Mouse (Mus musculus) heart, postnatal 0 days (tissue): Measurements from ENCODE around the gene Plcb1. TPM values are rescaled to one million over a fixed set of nuclear protein-coding genes. Genes with fewer than 3 reads are reported as not detected.

Experiments used
- ATAC-seq: fragments of 200-750 bp; cut with Nextera tagmentation; 2 replicates; pipeline ENCODE4 v1.8.0; 2017; ENCODE audit warnings: low read depth, moderate number of reproducible peaks, moderate library complexity; ENCODE audit not compliant: insufficient read depth
- DNase-seq: peaks from one replicate; pipeline ENCODE4 v3.0.0-alpha.2; 2016; ENCODE audit warnings: low spot score
- H3K27ac ChIP-seq: fragments of 300-500 bp; sonication (generic); 2 replicates; pipeline ENCODE4 v1.5.1; 2014; ENCODE audit warnings: low read depth, mild to moderate bottlenecking
- H3K27me3 ChIP-seq: fragments of 300-500 bp; sonication (generic); 2 replicates; pipeline ENCODE4 v1.6.1; 2014; ENCODE audit warnings: low read length, mixed read lengths; ENCODE audit not compliant: control insufficient read depth, insufficient read depth
- H3K36me3 ChIP-seq: fragments of 300-500 bp; sonication (generic); replicated peaks from 2 replicates; pipeline ENCODE4 v1.6.1; 2014; ENCODE audit warnings: low read length, mixed read lengths; ENCODE audit not compliant: control insufficient read depth, insufficient read depth
- H3K4me1 ChIP-seq: fragments of 300-500 bp; sonication (generic); 2 replicates; pipeline ENCODE4 v1.6.1; 2014; ENCODE audit warnings: antibody characterized with exemption; ENCODE audit not compliant: control insufficient read depth, insufficient read depth
- H3K4me2 ChIP-seq: fragments of 300-500 bp; sonication (generic); 2 replicates; pipeline ENCODE4 v1.6.1; 2014; ENCODE audit warnings: low read depth, mild to moderate bottlenecking, low read length, moderate library complexity
- H3K4me3 ChIP-seq: fragments of 300-500 bp; sonication (generic); 2 replicates; pipeline ENCODE4 v1.5.1; 2014; ENCODE audit warnings: low read depth, low read length
- H3K9ac ChIP-seq: fragments of 300-500 bp; sonication (generic); replicated peaks from 2 replicates; pipeline ENCODE4 v1.6.1; 2014; ENCODE audit warnings: low read depth, low read length, mixed read lengths
- H3K9me3 ChIP-seq: fragments of 300-500 bp; sonication (generic); replicated peaks from 2 replicates; pipeline ENCODE4 v1.6.1; 2016; ENCODE audit warnings: low read length; ENCODE audit not compliant: control insufficient read depth
- CTCF ChIP-seq: IDR thresholded peaks from 2 replicates; pipeline ENCODE4 v1.5.1; 2016; ENCODE audit warnings: antibody characterized with exemption, control low read depth, low read depth
- EP300 ChIP-seq: IDR thresholded peaks from 2 replicates; pipeline ENCODE4 v1.6.1; 2016; ENCODE audit warnings: antibody characterized with exemption, low read depth
- WGBS: fragments of 180-500 bp; shearing (Covaris S2); extraction: QIAGEN DNeasy Blood & Tissue Kit; methylation state at CpG from one replicate; pipeline ENCODE4 v1.1.7; 2014; 5-methylcytosine and 5-hydroxymethylcytosine counted together
- polyA plus RNA-seq: library from polyadenylated mRNA; unstranded; fragments of >200 nt; fragmentation: Nextera tagmentation; extraction: Ambion mirVana; gene quantifications from 2 replicates; pipeline ENCODE4 v1.2.1, GENCODE M21; 2015
- total RNA-seq: library from RNA; depleted of rRNA; stranded (reverse); fragments of >200 nt; gene quantifications from 2 replicates; pipeline ENCODE4 v1.2.3, GENCODE M21; 2014; ENCODE audit warnings: low replicate concordance

Gene Plcb1
- total and polyA plus RNA-seq, 2 experiments from 2014 or later: 3.4 to 3.5 TPM

- H3K4me2 ChIP-seq: no peak overlapping the region
- no peak for ATAC-seq
- no peak overlapping the region for H3K4me3 ChIP-seq
- H3K27ac ChIP-seq: no peak overlapping the region
- H3K36me3 ChIP-seq: no peaks in the 10 kb centered on the region
- TF ChIP-seq CTCF (0 out of 2 replicates have a peak, but pooled peaks have one; percentile 13), EP300 (no peak)
- no peak for DNase-seq
- H3K4me1 ChIP-seq: no peaks in the 10 kb centered on the region
- 70% methylated on average over 1 of the region's 1 CpGs for WGBS
- no peaks in the 10 kb centered on the region for H3K27me3 ChIP-seq
- H3K9me3 ChIP-seq: no peaks in the 10 kb centered on the region
- H3K9ac ChIP-seq: no peak overlapping the region
Measured at GRCm38 (mm10) chr2:134838888-134839287, 53.0 kb downstream of the Plcb1 start.

GRCm38 (mm10) chr2:134842883-134843282 is 57.0 kb downstream of the Plcb1 start:
- Histone ChIP-seq H3K4me2 (no peak overlapping the region), H3K36me3 (no peaks in the 10 kb centered on the region), H3K27me3 (no peaks in the 10 kb centered on the region), H3K9me3 (no peaks in the 10 kb centered on the region), H3K27ac (no peak overlapping the region), H3K4me3 (no peak overlapping the region), H3K4me1 (no peaks in the 10 kb centered on the region), H3K9ac (no peak overlapping the region)
- WGBS: 61% methylated on average over 4 of the region's 4 CpGs
- no peak for DNase-seq
- TF ChIP-seq CTCF (no peak), EP300 (no peak)
- no peak for ATAC-seq

GRCm38 (mm10) chr2:134844391-134845238 is 58.7 kb downstream of the Plcb1 start:
- no peak for ATAC-seq
- H3K27me3 ChIP-seq: no peaks in the 10 kb centered on the region
- no peak overlapping the region for H3K9ac ChIP-seq
- no peak for DNase-seq
- no peaks in the 10 kb centered on the region for H3K36me3 ChIP-seq
- WGBS: 56% methylated on average over 6 of the region's 6 CpGs
- H3K4me1 ChIP-seq: no peaks in the 10 kb centered on the region
- H3K27ac ChIP-seq: no peak overlapping the region
- H3K4me3 ChIP-seq: no peak overlapping the region
- TF ChIP-seq EP300 (no peak), CTCF (no peak)
- H3K9me3 ChIP-seq: no peaks in the 10 kb centered on the region
- no peak overlapping the region for H3K4me2 ChIP-seq

GRCm38 (mm10) chr2:134845239-134845738 is 59.4 kb downstream of the Plcb1 start:
- H3K36me3 ChIP-seq: no peaks in the 10 kb centered on the region
- H3K4me3 ChIP-seq: no peak overlapping the region
- H3K4me1 ChIP-seq: no peaks in the 10 kb centered on the region
- no peak overlapping the region for H3K4me2 ChIP-seq
- H3K27ac ChIP-seq: no peak overlapping the region
- ATAC-seq: no peak
- TF ChIP-seq CTCF: no peak
- TF ChIP-seq EP300: no peak
- no peaks in the 10 kb centered on the region for H3K27me3 ChIP-seq
- H3K9me3 ChIP-seq: no peaks in the 10 kb centered on the region
- H3K9ac ChIP-seq: no peak overlapping the region
- no peak for DNase-seq
- WGBS: 57% methylated on average over 3 of the region's 3 CpGs

GRCm38 (mm10) chr2:134846555-134846954 is 60.7 kb downstream of the Plcb1 start:
- 68% methylated on average over 3 of the region's 3 CpGs for WGBS
- H3K27me3 ChIP-seq: no peaks in the 10 kb centered on the region
- H3K9ac ChIP-seq: no peak overlapping the region

More at GRCm38 (mm10) chr2:134846555-134846954, 60.7 kb downstream of the Plcb1 start:
- H3K4me3 ChIP-seq: no peak overlapping the region
- ATAC-seq (no peak), DNase-seq (no peak)
- H3K27ac ChIP-seq: no peak overlapping the region
- no peak overlapping the region for H3K4me2 ChIP-seq
- H3K36me3 ChIP-seq: no peaks in the 10 kb centered on the region
- H3K4me1 ChIP-seq: no peaks in the 10 kb centered on the region
- no peak for TF ChIP-seq EP300
- TF ChIP-seq CTCF: no peak
- no peaks in the 10 kb centered on the region for H3K9me3 ChIP-seq
